Mouse (Mus musculus) bone marrow, adult 2 months (tissue): Measurements from ENCODE around the gene Gm21992. TPM values are rescaled to one million over a fixed set of nuclear protein-coding genes. Genes with fewer than 3 reads are reported as not detected.

Source experiments
- H3K27ac ChIP-seq: fragments of 200-500 bp; 2 replicates; pipeline ENCODE4 v1.5.1; 2012; ENCODE audit warnings: low read depth, mild to moderate bottlenecking, control low read depth, inconsistent platforms, low read length; ENCODE audit not compliant: control insufficient read depth, poor library complexity, insufficient read depth
- H3K4me1 ChIP-seq: fragments of 200-500 bp; 2 replicates; pipeline ENCODE4 v1.6.1; 2011; ENCODE audit warnings: low read length; ENCODE audit not compliant: control insufficient read depth, insufficient read depth
- H3K4me3 ChIP-seq: fragments of 200-500 bp; replicated peaks from 2 replicates; pipeline ENCODE3; 2011; ENCODE audit warnings: mild to moderate bottlenecking, low read depth, low read length, control low read depth; ENCODE audit not compliant: control insufficient read depth
- CTCF ChIP-seq: fragments of 200-500 bp; IDR thresholded peaks from 2 replicates; pipeline ENCODE4 v1.5.1; 2011; ENCODE audit warnings: low read length, control low read depth; ENCODE audit not compliant: control insufficient read depth, insufficient read depth
- POLR2A ChIP-seq: fragments of 200-500 bp; IDR thresholded peaks from 2 replicates; pipeline ENCODE4 v1.6.1; 2011; ENCODE audit warnings: low read depth, mild to moderate bottlenecking, control low read depth, low read length, borderline replicate concordance; ENCODE audit not compliant: control insufficient read depth
- WGBS: fragments of 180-500 bp; shearing (Covaris S2); methylation state at CpG from one replicate; pipeline ENCODE4 v1.1.7; 2018; 5-methylcytosine and 5-hydroxymethylcytosine counted together
- polyA plus RNA-seq: library from polyadenylated mRNA; stranded (reverse); fragments of >200 nt; gene quantifications from 2 replicates; pipeline ENCODE4 v1.2.4, GENCODE M21; 2011; ENCODE audit warnings: low replicate concordance; ENCODE audit not compliant: missing spikeins, insufficient read depth, insufficient read length

The Gm21992 gene
- polyA plus RNA-seq, 1 experiment = 40.7 TPM

- Histone ChIP-seq H3K27ac (no peak overlapping the region), H3K4me1 (no peaks in the 10 kb centered on the region; the same call in 1 of the 2 replicates), H3K4me3 (no peak overlapping the region)
- 61% methylated on average over 8 of the region's 8 CpGs for WGBS
- TF ChIP-seq CTCF (no peak), POLR2A (no peak)
Measured at GRCm38 (mm10) chr19:4700656-4701055, 110.8 kb downstream of the Gm21992 start.

- WGBS = 80% methylated on average over 5 of the region's 5 CpGs
- Histone ChIP-seq H3K4me3 (no peak overlapping the region), H3K27ac (no peak overlapping the region), H3K4me1 (no peaks in the 10 kb centered on the region; the same call in 1 of the 2 replicates)
- TF ChIP-seq CTCF (no peak), POLR2A (no peak)
Measured at GRCm38 (mm10) chr19:4699821-4700220, 111.6 kb downstream of the Gm21992 start.

GRCm38 (mm10) chr19:4698856-4699255, 112.6 kb downstream of the Gm21992 start:
- no peaks in the 10 kb centered on the region; the same call in 1 of the 2 replicates for H3K4me1 ChIP-seq
- H3K27ac ChIP-seq = no peak overlapping the region
- TF ChIP-seq CTCF (no peak), POLR2A (no peak)
- H3K4me3 ChIP-seq = no peak overlapping the region
- 52% methylated on average over 8 of the region's 8 CpGs for WGBS

GRCm38 (mm10) chr19:4698205-4698677, 113.2 kb downstream of the Gm21992 start, which contains the start of gene Gm960:
Gm960 (minus strand) TSS chr19:4698668.
- no peak for TF ChIP-seq POLR2A
- no peaks in the 10 kb centered on the region; the same call in 1 of the 2 replicates for H3K4me1 ChIP-seq
- WGBS = 3% methylated on average over 40 of the region's 40 CpGs
- no peak within 1 kb of the TSS for H3K27ac ChIP-seq
- H3K4me3 ChIP-seq = no peak within 1 kb of the TSS

GRCm38 (mm10) chr19:4697721-4698120, 113.7 kb downstream of the Gm21992 start:
- no peaks in the 10 kb centered on the region; the same call in 1 of the 2 replicates for H3K4me1 ChIP-seq
- H3K4me3 ChIP-seq = no peak overlapping the region
- TF ChIP-seq POLR2A (no peak), CTCF (no peak)
- H3K27ac ChIP-seq = no peak overlapping the region
- WGBS = 66% methylated on average over 9 of the region's 9 CpGs

GRCm38 (mm10) chr19:4697121-4697520, 114.3 kb downstream of the Gm21992 start:
- Histone ChIP-seq H3K27ac (no peak overlapping the region), H3K4me1 (no peaks in the 10 kb centered on the region; the same call in 1 of the 2 replicates), H3K4me3 (no peak overlapping the region)
- 80% methylated on average over 3 of the region's 3 CpGs for WGBS
- TF ChIP-seq POLR2A = no peak
- no peak for TF ChIP-seq CTCF

- Histone ChIP-seq H3K4me3 (no peak overlapping the region), H3K4me1 (no peaks in the 10 kb centered on the region), H3K27ac (no peak overlapping the region)
- 52% methylated on average over 3 of the region's 3 CpGs for WGBS
- TF ChIP-seq POLR2A (no peak), CTCF (no peak)
Measured at GRCm38 (mm10) chr19:4694346-4694745, 117.1 kb downstream of the Gm21992 start.

Other genes with a start within 250 kb of the Gm21992 start
- 1.2 and 2.7 TPM in 2 replicates for gene Lrfn4, start 195.9 kb downstream of the Gm21992 start, polyA plus RNA-seq
- 18.8 and 26.2 TPM in 2 replicates for gene Rce1, start 186.0 kb downstream of the Gm21992 start, polyA plus RNA-seq
- gene Gm960, start 112.9 kb downstream of the Gm21992 start, polyA plus RNA-seq = not detected in 2 replicates
- gene Sptbn2, start 100.4 kb downstream of the Gm21992 start, polyA plus RNA-seq = 0.34 and 0.77 TPM in 2 replicates
- 6.6 and 8.3 TPM in 2 replicates for gene Rbm4b, start 55.1 kb downstream of the Gm21992 start, polyA plus RNA-seq
- 19.9 and 30.3 TPM in 2 replicates for gene Rbm4, start 17.7 kb downstream of the Gm21992 start, polyA plus RNA-seq
- 28.4 and 38.2 TPM in 2 replicates for gene Rbm14, start within 50 bp of the Gm21992 start, polyA plus RNA-seq
- gene Ccs, start 27.7 kb upstream of the Gm21992 start, polyA plus RNA-seq = 77.4 and 91.7 TPM in 2 replicates
- not detected in 2 replicates for gene Ccdc87, start 27.8 kb upstream of the Gm21992 start, polyA plus RNA-seq
- 19.4 and 22.2 TPM in 2 replicates for gene Ctsf, start 43.5 kb upstream of the Gm21992 start, polyA plus RNA-seq
- 2.1 TPM in 1 of 2 replicates, not detected in the other for gene Actn3, start 66.3 kb upstream of the Gm21992 start, polyA plus RNA-seq
- 6.3 and 11.0 TPM in 2 replicates for gene Zdhhc24, start 67.1 kb upstream of the Gm21992 start, polyA plus RNA-seq
- gene Bbs1, start 95.0 kb upstream of the Gm21992 start, polyA plus RNA-seq = 2.4 TPM in 2 replicates
- 17.2 and 27.5 TPM in 2 replicates for gene Dpp3, start 116.7 kb upstream of the Gm21992 start, polyA plus RNA-seq
- gene Peli3, start 131.5 kb upstream of the Gm21992 start, polyA plus RNA-seq = not detected in 2 replicates
- 51.6 and 60.7 TPM in 2 replicates for gene Mrpl11, start 150.5 kb upstream of the Gm21992 start, polyA plus RNA-seq
- gene Npas4, start 178.7 kb upstream of the Gm21992 start, polyA plus RNA-seq = 6.9 and 15.5 TPM in 2 replicates
- 1.3 and 1.7 TPM in 2 replicates for gene Slc29a2, start 212.2 kb upstream of the Gm21992 start, polyA plus RNA-seq
- gene B4gat1, start 227.2 kb upstream of the Gm21992 start, polyA plus RNA-seq = 5.9 and 8.3 TPM in 2 replicates
- not detected in 2 replicates for gene AC124502.3, start 227.3 kb upstream of the Gm21992 start, polyA plus RNA-seq
- gene Brms1, start 229.7 kb upstream of the Gm21992 start, polyA plus RNA-seq = 40.6 and 68.0 TPM in 2 replicates
- 0.68 and 3.6 TPM in 2 replicates for gene Rin1, start 238.9 kb upstream of the Gm21992 start, polyA plus RNA-seq